Mouse (Mus musculus): ENCODE measurements around the gene B4galnt3. TPM values are rescaled to one million over a fixed set of nuclear protein-coding genes. Genes with fewer than 3 reads are reported as not detected.
A peak's percentile ranks its signal among the peaks of the same experiment; 100 is the strongest.
"Not testable (repeated sequence)": the region's sequence is repeated elsewhere in the genome, so short reads cannot be mapped to it uniquely, and the experiment has no call there.

Gene B4galnt3
- 1 to 10 TPM; 3.7 to 4.6 TPM for total RNA-seq (2021)
- long read RNA-seq, experiment 1, partial matches to known transcripts, result 1 of 1 reads
- long read RNA-seq, experiment 1, other reads (novel, unspliced or antisense), result 0 of 1 reads
- long read RNA-seq, experiment 2, result 0 reads

DNA sequence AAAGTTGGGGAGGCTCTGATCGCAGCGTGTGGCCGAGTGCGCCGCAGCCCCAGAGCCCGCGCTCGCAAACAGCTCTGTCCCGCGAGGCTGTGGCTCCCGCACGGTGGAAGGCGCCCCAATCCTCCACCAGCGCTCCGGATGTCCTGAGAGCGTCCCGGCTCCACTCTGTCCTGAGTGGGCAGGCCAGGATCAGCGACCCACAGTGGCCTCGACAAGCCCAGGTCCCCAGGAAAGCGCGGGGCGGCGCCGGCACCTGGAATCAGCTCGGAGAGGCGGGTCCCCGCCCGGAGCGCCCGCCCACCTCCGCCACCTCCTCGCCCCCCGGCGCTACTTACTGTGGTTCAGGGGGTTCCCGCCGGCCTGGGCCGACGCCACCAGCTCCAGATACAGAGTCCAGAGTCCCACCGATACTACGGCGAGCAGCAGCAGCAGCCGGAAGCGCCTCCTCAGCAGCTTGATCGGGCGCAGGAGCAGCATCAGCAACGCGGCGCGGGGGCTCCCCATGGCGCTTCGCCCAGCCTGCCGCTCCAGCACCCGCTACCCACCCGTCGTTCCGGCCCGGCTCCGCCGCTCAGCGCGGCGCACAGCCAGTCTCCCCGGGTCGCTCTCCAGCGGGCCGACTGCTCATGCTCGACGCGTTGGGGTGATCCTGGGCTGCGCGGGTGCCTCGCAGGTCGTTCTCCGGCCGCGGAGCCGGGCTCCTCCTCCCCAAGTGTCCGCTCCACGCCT lies at the start of gene B4galnt3, which contains the start of gene D330020A13Rik:
Gene B4galnt3, minus strand, starts transcription at position 504 of the 729 bp plus-strand sequence.
Gene D330020A13Rik, plus strand, starts transcription at position 309 of the 729 bp plus-strand sequence.
- DNase-seq, result peak; percentile 59

DNA sequence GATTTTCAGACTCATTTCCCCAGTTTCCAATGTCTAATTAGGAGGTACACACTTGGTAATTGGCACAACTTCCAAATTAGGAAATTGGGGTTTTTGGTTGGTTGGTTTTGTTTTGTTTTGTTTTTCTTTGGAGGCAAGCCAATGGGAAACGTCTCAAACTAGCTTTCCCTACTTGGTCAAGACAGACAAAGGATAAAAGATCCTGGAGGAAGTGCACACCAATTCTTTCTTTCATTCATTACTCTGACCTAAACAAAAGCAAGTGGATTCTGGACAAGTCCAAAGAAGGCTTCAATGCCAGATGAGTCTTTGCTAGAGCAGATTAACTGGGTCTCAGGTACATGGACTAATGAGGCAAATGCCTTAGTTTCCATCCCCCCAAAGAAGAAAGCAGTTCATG lies 49.6 kb upstream of the B4galnt3 start:
- DNase-seq, result no peak

DNA sequence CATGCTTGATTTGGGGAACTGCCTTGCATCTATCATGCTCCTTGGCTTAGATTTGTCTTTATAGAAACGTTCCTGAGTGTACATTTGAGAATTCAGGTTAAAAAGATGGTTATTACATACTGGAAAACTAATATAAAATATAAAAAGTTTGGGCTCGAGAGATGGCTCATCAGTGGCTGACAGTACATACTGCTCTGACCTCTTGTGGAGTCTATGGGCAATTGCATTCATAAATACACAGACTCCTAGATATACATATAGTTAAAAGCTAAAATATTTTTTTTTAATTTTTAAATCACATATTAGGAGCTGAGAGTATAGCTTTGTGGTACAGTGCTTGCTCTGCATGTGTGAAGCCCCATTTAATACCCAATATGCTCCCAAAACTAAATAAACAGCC lies 38.0 kb upstream of the B4galnt3 start:
- DNase-seq, result no peak

DNA sequence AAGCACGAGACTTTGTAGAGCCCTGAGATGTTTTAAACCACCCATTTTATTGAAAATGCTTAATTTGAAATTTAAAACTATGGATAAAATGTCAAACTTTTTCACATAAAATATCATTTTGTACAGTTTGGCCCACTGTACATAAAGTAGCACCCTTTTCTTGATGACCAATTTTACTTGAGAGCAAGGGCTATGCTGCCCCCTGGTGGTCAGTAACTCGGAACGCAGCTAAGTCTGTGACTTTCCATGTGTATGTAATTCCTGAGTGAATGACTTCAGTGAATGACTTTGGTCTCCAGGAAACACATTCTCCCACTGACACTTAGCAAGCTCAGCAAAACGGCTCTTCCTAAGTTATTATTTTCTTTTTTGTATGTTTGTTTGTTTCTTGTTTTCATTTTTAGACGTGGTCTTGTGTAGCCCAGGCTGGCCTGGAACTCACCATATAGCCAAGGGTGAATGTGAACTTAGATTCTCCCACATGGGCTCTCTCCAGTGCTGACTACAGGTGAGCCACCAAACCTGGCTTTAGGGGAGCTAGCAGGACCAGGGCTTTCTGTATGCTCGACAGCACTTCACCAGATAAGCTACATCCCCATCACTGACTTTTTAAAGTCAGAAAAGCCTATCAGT lies 30.1 kb upstream of the B4galnt3 start:
- DNase-seq, result peak; percentile 80

DNA sequence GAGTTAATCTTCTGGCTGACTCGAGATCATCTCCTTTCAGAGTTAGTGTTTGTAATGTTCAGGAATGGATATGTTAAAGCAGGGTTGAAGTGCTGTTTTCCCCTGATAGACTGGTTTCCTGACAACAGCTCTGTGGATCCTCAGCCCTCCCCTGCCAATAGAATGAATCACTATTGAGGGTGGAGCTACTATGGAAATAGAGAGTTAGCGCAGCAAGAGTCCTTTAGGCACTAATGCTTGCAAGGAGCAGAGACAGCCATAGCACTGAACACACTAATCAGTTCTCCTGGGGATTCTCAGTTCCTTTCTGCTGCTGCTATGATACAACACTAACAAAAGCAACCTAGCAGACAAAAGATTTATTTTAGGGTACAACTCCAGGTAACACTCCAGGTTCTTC lies 26.0 kb upstream of the B4galnt3 start:
- DNase-seq, result no peak

DNA sequence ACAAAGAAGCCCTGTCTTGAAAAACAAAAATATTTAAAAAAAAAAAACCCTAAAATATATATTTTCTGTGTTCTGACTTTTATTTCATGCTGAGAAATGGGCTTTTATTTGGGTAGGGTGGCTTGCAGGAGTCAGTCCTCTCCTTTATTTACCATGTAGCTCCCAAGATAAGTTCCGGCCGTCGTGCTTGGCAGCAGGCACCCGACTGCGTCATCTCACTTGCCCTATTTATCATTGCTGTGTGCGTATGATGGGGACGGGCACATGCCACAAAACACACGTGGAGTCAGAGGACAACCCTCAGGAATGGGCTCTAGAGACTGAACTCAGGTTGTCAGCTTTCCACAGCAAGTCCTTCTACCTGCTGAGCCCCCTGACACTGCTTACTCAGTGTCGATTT lies 24.8 kb upstream of the B4galnt3 start:
- no peak for DNase-seq

DNA sequence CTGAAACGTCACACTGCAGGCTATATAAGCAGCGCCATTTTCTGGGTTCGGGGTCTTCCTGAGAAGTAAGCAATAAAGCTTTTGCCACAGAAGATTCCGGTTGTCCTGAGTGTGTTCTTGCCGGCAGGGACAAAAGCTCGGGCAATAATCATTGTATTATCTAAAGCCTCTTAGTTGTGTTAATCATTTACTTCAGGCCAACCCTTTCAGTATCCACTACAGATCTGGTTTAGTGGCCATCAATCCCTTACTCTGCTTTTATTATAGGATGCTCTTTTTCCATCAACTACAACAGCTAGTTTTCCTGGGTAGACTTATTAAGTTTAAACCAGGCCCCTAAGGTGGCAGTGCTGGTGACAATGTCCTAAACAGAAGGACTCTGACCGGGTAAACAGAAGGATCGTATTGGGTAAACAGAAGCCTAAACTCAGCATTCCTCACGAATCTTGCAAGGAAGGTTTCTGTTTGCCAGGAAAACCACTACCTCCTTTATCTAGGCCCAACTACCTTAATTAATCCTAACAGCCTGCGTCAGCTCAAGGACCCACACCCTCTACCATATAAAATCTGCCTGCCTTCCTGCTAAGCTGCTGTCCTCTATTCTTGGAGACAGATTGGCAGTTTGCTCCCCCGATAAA lies 24.1 kb upstream of the B4galnt3 start:
- no peak for DNase-seq

DNA sequence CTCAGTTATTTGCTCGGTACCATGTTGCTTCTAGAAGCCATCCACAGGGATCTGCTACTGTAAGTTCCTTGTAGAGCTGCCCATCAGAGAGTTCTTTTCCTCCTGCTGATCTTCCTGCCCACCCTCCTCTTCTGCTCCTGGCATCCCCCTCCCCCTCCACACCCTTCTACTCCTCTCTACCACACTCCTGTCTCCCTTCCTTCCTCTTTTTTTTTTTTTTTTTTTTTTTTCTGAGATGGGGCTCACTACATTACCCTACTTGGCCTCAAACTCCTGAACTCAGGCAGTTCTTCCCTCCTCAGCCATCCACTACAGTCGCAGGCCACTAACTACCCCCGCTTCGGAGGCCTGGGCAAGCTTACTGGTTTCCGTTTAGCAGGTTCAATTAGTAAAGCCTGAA lies 18.1 kb upstream of the B4galnt3 start:
- DNase-seq, result no peak

DNA sequence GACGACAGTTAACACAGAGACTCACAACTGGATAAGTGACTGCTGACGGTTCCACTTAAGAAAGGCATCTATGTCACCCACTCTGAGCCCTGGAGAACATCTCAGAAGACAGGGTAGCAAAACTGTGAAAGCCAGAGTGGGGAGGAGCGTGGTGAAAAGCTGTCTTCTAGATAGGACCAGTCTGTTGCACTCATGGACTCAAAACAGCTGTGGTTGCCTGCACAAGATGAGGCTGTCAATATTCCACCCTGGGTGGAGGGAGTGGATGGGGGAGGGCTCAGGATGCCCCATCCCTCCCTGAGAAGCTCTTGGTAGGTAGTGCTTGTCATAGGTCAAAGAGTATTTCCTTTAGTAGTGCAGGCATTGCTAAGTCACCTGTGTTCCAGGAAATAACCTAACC lies 15.4 kb upstream of the B4galnt3 start:
- no peak for DNase-seq

DNA sequence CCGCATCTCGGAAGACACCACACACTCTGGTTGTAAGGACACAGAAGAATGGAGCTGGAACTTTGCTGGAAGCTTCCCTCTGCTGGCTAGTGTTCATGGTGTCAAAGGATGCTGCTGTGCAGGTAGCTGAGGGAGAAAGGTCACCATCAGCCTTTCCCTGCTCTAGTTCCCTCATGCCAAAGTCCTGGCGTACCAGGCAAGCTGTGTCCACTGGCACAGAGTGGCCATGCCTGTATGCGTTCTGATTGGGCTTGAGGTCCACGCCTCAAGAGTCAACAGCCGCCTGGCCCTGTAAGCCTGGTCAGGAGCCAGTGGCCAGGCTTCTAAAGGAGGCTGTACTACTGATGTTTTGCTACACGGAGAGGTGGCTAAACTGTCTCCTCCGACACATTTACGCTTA lies 15.0 kb upstream of the B4galnt3 start:
- DNase-seq, result no peak

DNA sequence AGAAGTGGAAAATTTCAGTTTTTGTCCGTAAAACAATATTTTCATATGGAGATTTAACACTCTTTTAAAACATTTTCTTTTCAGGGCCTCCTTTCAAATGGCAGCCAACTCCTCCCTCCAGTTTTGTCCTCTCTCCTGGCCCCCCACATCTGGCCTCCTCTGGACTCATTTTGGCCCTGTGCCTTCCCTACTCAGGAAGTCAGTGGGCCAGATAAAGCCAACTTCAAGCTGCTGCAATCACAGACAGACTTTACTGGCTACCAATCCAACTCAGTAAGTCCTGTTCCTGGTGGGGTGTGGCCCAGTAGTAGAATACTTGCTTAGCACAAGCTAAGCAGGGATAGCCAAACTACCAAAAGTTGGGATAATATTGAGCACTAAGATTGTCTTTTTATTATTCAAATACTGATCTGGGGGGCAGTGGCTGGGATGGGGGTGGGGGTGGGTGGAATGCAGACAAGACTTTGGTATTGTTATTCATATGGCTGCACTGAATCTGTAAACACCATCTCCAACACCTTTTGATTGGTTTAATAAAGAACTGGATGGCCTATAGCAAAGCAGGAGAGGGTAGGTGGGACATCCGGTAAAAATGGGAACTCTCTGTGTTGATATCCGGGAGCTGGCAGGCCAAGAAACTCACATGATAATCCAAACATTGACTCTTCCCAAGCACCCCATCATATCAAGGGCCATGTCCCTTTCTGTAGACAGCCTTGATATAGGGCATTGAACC lies 12.7 kb upstream of the B4galnt3 start:
- DNase-seq, result no peak

DNA sequence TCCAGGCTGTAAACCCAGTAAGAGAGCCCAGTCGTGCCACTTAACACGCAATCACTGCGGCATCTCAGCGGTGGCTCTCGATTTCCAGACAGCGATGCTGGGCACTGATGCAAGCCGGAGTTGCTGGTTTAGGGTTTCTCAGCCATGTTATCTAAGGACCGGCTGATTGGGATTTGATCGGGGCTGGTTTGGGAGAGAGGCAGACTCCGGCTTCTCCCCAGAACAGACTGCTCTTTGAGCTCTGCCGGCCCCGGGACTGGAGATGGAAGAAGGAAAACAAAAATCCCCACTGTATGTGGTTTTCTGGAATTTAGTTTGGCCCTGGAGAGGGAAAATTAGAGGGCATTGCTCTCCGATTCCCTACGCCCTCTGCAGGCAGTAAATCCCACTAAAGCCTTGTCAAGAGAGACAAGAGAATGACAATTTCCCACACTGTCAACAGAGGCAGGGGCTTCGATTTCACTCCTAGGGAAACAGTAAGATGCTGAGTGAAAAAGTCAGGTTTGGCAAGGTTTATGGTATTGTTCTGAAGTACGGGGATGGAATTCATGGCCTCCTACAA lies 8.5 kb upstream of the B4galnt3 start:
- DNase-seq, result no peak

DNA sequence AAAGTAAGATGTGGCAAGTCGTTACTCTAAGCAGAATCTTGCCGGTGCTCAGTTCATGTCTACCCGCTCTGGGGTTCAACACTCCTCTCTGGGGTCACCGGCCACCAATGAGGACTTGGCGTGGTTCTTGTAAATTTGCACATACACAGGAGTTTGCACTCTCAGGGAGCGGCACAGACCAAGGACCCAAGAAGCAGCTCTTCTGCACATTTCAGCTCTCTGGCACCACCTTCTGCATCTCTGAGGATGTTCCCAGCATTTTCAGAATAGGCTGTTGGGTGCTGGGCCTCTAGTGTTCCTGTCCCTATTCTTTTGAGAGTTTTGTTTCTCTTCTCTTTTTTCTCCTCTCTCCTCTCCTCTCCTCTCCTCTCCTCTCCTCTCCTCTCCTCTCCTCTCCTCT lies 6.8 kb upstream of the B4galnt3 start:
- peak; percentile 55 for DNase-seq

DNA sequence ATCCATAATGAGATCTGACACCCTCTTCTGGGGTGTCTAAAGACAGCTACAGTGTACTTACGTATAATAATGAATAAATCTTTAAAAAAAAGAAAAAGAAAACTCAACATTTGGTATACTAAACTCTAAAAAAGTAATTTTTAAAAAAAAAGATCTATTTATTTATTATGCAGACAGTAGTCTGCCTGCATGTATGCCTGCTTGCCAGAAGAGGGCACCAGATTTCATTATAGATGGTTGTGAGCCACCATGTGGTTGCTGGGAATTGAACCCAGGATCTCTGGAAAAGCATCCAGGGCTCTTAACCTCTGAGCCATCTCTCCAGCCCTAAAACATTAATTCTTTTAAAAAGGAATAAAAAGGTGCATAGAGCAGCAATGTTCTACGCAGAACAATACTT lies 2.2 kb upstream of the B4galnt3 start:
- not testable (repeated sequence) for DNase-seq

DNA sequence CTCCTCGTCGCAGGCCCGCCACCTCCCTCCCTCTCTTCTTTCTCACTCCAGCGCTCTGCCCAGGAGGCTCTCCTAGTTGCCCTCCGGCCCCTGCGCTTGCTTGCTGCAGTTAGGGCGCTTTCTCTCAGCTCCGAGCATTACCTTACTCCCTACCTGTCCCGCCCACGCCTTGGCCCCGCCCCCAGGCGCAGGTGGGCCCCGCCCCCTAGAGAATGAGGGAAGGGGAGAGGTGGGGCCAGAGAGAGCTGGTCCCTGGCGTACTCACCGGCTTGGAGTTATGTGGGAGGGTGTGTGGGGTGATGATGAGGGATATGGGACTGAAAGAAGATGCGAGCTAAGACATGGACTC lies 400 bp upstream of the B4galnt3 start:
- DNase-seq, result no peak

DNA sequence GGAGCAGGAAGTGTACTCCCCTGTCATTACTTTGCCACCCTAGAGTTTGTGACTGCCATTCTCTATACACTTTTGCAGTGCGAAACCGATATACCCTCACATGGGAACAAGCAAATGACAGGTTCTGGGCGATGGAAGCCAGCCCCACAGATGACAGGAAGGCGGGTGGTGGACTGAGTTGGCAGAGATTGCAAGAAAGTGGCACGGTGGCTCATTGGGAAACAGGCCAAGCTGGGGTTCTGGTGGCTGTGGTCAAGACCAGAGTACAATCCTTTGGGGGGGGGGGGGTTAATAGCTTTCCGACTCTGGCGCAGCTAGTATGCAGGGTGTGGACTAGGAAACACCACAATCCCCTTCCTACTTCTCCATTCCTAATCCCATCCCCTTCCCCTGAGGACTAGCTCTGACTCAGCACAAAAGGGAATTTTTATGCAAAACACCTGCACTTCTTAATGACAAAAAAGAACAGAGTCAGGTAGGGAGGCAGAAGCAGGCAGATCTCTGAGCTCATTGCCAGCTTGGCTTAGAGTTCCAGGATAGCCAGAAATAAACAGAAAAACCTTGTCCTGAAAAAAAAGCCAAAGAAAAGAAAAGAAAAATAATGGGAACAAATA lies 2.9 kb downstream of the B4galnt3 start:
- DNase-seq, result no peak

DNA sequence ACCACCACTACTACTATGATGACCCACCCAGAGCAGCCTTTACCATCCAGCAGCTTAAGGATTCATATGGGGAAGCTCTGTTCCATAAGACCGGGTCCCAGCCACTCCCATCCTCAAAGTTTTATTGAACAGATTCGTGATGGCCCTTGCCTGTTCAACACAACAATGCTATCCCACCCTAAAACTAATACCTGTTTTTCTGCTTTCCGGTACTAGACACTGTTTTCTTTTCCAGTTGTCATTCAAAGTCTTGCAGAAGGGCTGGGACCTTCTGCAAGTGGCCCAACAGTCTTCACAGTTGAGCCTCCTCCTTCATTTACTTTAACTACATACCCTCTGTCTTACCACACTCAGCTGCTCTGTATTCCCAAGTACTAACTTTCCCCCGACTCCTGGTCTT lies 4.9 kb downstream of the B4galnt3 start:
- DNase-seq, result no peak

DNA sequence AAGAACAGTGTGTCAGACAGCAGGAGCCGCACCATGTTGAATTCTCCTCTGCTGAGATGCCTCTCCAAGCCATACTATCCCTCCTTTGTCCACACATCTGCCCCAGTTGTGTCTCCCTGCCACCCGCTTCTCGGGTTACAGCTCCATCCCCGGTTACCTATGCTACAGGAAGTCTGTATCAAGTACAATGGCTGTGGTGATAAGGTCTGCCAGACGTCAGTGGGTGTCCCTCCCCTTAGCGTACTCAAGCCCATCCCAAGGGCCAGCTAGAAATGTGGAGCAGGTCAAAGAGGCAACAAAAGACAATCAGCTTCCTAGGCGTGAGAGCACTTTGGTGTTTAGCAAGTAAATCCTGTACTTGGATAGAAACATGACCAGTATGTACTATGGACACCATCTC lies 5.8 kb downstream of the B4galnt3 start:
- no peak for DNase-seq

DNA sequence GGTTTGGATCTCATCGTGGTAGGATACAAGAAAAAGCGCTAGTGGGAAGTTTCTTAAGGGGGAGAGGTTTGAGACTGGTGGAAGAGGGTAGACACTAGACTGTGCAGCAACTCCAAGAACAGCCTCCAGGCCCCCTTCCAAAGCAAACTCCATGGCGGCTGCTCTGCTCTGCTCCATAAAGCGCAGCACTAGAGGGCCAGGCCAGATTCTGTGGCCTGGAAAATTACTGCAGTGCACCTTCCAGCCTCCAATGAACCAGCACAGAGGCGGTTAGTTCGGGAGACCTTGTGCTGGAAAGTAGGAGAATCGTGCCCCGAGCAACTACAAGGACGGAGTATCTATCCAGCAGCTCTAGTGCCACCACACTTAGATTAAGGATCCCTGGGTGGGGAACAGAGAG lies 7.1 kb downstream of the B4galnt3 start:
- no peak for DNase-seq

DNA sequence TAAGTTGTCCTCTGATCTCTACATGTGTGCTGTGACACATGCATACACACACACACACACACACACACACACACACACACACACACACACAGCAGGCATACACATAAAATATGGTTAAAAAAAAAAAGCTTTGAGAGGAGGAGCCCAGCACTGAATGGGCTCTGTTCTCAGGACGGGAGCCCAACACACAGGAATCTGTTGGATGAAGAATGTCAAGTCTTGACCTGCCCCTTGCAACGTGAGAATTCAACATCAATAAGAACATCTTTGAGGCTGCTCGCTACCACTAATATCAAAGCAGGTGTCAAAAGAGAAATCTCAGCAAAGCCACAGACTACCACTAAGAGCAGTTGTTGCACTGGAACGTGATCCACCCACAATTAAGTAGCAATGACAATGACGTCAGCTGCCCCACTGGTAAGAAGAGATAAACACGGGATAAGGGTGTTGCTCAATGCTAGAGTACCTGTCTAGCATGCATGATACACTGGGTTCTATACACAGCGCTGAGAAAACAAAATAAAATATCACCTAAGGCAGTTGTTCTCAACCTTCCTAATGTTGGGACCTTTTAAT lies 17.4 kb downstream of the B4galnt3 start:
- DNase-seq, result no peak

DNA sequence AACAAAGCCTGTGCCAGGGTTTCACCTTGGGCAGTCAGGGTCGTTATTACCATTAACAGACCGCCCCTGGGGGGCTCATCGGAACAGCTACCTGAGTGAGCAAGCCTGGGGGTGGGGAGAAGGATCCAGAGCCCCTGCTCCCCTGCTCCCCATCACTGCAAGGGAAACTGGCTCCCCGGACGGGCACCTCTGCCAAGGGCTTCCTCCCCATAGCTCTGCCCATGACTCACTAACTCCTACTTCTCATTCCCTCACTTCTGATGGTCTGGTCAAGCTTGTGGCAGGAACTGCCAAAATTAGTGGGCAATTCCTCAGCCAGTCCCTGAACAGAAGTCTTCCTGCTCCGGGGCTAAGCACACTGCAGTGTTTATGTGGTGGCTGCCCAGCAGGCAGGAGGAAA lies 19.1 kb downstream of the B4galnt3 start:
- peak; percentile 41 for DNase-seq

DNA sequence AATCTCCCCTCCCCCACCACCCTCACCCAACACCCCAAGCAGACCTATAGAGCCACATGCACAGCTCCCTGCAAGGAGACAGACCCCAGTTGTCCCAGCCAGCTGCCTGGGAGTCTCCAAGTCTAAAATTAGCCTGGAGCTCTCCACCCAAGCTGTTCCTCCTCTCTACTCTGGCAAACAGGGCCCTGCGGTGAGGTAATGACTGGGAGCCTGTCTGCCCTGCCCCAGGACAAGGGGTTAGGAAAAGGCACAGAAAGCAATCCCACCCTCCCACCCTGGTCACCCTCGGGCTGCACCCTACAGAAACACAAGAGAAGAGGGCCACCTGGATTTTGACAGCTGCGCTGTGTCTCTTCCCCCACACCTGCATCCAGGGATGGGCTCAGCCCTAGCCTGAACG lies 19.5 kb downstream of the B4galnt3 start:
- no peak for DNase-seq

All from adrenal gland, postnatal 10 days (tissue).